Mouse (Mus musculus) spleen, adult 12 weeks (tissue): ENCODE data around the gene Catip.
A peak's percentile ranks its signal among the peaks of the same experiment; 100 is the strongest.
"Not testable (repeated sequence)": the region's sequence is repeated elsewhere in the genome, so short reads cannot be mapped to it uniquely, and the experiment has no call there.

Experiments
- DNase-seq: peaks from one replicate; pipeline ENCODE4 v3.0.0; 2022; ENCODE audit warnings: low spot score

Catip gene

DNA sequence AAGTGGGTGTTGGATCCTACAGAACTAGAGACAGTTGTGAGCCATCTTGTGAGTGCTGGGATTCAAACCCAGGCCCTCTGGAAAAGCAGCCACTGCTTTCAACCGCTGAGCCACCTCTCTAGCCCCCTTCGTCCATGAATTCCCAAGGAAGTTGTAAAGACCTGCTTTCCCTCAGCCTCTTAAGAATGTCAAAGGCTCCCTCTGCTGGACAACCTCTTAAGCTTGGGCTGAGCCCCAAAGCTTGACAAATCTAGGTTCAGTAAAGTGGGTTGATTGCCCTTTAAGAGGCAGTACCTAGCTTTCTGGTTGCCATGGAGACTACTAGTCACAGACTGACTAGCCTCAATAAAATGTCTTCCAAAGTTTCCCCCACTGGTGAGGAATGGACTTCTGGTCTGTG, at the start of gene Catip:
Gene Catip, plus strand, starts transcription at position 297 of the 400 bp plus-strand sequence.
- DNase-seq, result no peak

- DNase-seq, result no peak
Measured at GRCm38 (mm10) chr1:74313049-74313692, 48.7 kb upstream of the Catip start.

GRCm38 (mm10) chr1:74314796-74315195, 47.1 kb upstream of the Catip start:
- no peak for DNase-seq

GRCm38 (mm10) chr1:74316114-74316827, 45.6 kb upstream of the Catip start:
- no peak for DNase-seq

- DNase-seq, result no peak
Measured at GRCm38 (mm10) chr1:74318711-74319110, 43.2 kb upstream of the Catip start.

- no peak for DNase-seq
Measured at GRCm38 (mm10) chr1:74321396-74321795, 40.5 kb upstream of the Catip start.

DNA sequence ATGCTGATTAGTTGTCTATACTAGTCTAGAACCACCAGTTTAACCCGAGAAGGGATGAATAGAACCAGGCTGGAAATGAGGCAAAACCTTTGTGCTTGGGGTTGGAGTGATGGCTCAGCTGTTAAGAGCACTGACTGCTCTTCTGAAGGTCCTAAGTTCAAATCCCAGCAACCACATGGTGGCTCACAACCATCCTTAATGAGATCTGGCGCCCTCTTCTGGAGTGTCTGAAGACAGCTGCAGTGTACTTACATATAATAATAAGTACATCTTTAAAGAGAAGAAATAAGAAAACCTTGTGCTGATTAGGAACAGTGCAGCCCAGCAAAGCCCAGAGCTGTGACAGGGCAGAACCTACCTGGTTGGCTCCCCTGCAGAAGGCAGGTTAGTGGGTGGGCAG, 35.0 kb upstream of the Catip start:
- DNase-seq, result not testable (repeated sequence)

GRCm38 (mm10) chr1:74329899-74330431, 31.9 kb upstream of the Catip start:
- DNase-seq, result no peak

- DNase-seq, result no peak
Measured at GRCm38 (mm10) chr1:74331046-74331681, 30.7 kb upstream of the Catip start.

- peak; percentile 86 for DNase-seq
Measured at GRCm38 (mm10) chr1:74332241-74332763, 29.6 kb upstream of the Catip start.

- no peak for DNase-seq
Measured at GRCm38 (mm10) chr1:74332930-74333329, 29.0 kb upstream of the Catip start.

GRCm38 (mm10) chr1:74334607-74335006, 27.3 kb upstream of the Catip start:
- no peak for DNase-seq

DNA sequence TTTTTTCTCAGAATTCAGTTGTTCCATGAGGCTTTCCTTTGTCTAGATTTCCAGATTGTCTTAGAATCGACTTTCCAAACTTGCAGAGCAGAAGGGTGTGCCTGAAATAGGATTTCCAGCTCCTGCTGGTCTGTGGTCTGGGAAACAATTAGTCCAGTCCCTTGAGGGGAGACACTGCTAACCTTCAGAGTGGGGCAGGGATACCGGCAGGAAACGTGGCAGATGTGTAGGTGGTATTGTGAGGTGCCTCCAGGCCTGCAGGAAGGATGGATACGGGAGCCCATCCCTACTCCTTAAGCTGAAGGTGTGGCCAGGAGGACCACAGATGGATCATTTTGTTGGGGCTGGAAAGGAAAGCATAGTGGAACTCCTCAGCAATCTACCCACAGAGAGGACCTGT, 26.9 kb upstream of the Catip start:
- no peak for DNase-seq

DNA sequence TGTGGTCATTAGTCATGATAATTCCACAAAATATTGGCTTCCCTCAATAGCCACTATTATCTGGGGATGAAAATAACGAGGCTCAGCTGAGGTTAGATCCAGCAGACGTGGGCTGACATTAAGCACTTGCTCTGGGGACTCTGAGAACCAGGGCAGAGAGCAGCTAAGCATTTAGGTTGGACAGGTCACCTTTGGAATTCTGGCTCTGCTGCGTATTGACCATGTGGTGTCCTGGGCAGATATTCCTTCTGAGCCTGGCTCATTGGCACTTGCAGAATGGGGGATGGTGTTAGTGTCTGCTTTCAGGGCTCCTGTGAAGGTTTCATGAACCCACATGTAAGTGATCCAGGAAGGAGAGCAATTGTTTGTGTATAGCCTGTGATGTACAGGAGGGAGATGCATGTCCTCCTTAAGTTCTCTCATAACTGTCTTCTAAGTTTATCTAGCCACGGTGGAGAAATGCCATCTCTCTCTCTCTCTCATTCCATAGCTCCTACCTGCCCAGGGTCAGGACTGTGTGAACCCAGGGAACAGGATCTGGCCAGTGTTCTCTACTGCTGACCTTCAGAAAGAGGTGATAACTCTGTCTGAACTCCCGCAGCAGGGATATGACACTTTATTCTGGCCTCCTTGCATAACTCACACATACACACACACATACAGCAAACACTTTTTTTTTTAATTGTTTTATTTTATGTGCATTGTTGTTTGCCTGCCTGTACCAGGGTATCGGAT, 26.3 kb upstream of the Catip start:
- no peak for DNase-seq

DNA sequence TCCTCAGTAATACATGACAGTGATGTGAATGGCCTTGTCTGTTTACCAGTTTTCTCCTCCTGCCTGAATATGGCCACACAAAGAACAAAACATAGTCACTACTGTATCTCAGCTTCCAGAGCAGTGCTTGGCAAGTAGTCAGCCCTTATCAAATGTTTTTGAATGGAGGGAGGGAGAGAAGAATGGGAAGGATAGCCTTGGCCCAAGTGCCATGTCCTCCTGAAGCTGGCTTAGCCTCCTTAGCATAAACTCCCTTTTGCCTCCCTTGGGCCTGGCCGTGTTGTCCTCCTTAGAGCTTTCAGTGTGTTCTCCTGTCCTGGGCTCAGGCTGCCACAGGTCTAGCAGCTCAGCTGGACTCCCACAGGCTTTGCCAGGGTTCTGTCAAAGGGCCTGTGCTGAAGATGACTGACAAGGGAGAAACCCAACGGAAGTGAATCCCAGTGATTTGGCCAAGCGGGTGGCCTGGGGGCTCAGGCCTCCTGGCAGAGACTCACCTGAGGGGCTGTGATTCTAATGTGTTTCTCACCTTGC, 24.6 kb upstream of the Catip start:
- no peak for DNase-seq

DNA sequence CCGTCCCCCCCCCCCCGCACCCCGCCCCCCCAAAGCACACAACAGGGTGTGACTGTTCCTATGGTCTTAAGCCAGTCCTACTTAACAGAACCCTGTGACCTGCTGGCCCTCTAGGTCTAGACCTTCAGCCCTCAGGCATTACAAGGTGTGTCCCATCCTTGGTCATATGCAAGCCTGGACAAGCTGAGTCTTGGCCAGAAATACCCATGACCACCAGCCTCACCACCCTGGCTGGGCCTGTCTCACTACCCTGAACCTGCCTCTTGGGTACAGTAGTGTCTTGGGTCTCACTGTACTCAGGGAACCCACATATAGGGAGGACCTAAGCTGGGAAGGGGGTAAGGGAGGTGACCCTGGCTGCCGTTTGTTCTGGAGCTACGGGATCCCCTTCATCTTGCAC, 23.9 kb upstream of the Catip start:
- no peak for DNase-seq

DNA sequence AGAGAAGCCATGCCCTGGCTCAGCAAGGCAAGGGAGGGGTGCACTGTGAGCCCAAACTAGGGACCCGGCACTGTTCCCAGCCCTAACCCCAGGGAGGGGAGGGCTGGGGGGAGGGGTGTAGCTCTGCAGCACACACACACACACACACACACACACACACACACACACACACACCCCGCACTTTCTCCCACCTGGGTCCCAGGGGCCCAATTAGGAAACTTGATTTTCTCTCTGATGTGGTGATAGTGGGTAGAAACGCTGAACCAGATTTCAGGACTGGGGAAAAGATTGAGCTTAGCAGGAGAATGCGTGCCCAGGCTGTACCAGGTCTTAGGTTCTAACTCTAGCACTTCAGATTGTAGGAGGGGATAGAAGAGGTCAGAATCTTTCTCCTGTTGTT, 23.3 kb upstream of the Catip start:
- no peak for DNase-seq

GRCm38 (mm10) chr1:74339917-74340316, 22.0 kb upstream of the Catip start:
- no peak for DNase-seq

DNA sequence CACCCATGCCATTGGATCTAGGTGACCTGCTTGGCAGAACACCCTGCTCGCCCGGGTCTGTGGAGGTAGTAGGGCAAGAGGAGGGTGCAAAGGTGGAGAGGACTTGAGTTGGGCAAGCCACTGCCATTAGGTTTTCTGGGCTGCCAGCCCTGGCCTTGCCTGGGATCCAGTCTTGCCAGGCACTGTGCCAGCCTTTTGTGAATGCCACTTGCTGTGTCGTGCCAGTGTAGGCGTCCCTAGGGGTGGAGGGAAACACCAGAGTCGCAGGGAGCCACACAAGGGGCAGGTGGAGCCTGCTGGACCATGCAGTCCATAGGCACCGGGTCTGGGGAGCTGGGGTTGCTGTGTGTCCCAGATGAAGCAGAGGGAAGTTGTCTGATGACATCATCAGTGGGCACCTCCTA, 21.5 kb upstream of the Catip start:
- DNase-seq, result no peak

DNA sequence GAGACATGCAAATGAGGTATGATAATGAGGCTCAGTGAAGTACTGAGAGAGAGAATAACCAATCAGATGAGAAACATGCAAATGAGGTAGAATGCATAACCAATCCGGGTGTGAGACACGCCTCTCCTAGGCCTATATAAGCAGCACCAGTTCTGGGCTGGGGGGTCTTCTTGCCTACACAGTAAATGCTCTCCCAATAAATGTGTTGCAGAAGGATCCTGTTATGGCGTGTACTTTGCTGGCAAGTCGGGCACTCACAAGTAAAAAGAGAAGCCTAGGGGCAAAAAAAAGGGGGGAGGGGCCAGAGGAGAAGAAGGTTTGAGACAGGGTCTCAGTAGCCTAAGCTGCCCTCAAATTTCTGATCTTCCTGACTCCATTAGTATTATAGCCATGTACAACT, 20.9 kb upstream of the Catip start:
- not testable (repeated sequence) for DNase-seq

GRCm38 (mm10) chr1:74341898-74342297, 20.0 kb upstream of the Catip start:
- DNase-seq, result no peak

DNA sequence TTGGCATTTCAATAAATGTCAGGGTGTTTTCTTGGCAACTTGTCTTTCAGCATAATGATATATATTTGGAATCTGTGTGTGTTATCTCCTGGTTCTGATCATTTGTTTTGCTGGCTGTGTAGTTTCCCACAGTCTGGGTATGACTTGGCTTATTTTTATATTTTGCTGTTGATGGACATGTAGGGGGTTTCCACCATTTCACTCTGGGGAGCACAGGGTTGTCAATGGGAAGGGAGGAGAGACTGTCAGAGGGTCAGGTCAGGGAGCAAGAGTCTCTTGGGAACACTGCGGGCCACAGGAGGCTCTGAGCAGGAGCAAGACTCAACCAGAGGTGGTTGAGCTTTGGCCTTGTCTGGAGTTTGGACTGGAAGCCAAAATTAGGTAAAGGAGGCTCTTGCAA, 19.6 kb upstream of the Catip start:
- DNase-seq, result no peak
